Mouse (Mus musculus): ENCODE results near the gene Resf1.

DNA sequence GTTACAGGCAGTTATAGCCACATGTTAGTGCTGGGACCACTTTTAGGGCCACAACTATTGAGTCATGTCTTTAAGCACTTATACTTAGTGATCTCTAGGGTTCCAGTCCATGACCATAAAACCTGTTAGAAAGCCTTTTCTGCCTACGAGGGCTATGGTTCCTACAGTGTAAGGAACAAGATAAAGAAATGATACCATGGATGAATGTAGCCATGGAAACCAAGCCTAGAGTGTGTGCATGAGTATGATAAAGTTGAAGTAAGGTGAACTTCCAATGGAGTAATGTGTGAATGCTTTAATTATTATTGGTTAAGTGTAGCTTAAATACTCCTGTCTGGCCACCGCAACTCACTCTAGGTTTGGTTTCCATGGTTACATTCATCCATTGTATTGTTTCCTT lies 1.8 kb downstream of the Resf1 start:
- no peak for TF ChIP-seq POLR2A (IDR thresholded peaks at IDR 0.05; ENCODE audit: extremely low read depth, insufficient read depth, low read length)
- TF ChIP-seq CTCF (IDR thresholded peaks at IDR 0.05; ENCODE audit: low read depth, low read length): no peak
